Mouse (Mus musculus): ENCODE data around the gene Wbp2.
A peak's percentile ranks its signal among the peaks of the same experiment; 100 is the strongest.

Gene Wbp2

DNA sequence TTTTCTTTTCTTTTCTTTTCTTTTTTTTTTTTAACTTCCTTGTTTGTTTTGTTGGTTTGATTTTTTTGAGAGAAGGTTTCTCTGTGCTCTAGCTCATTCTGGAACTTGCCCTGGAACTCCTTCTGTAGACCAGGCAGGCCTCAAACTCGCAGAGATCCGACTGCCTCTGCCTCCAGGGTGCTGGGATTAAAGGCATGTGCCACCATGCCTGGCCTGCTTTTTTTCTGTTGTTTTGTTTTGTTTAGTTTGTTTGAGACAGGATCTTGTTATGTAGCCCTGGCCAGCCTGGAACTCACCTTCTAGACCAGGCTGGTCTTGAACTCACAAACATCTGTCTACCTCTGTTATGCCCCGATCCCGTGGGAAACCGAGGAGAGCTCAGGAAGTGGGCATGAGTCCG, 2.8 kb upstream of the Wbp2 start:
- DNase-seq (ENCODE audit: low read depth, low spot score), result no peak

DNA sequence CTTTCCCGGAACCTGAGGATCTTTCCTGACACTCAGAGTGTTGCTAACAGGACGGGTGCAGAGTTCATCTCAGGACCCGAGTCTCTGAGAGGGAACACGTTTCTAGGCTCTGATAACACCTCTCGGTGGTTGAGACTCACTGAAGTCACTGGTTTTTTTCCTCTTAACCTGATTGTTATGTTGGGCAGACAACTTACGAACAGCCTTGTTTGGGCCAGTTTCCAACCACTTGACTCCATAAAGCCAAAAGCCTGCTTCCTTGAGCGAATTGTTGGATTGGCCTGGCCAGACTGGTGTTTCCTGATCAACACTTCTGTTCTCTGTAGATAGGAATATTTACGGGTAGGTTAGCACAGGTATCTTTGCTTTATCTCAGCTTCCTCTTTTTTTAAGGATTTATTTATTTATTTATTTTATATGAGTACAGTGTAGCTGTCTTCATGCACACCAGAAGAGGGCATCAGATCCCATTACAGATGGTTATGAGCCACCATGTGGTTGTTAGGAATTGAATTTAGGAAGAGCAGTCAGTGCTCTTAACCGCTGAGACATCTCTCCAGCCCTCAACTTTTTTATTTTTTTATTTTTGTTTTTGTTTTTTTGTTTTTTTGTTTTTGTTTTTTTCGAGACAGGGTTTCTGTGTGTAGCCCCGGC, 2.1 kb upstream of the Wbp2 start:
- DNase-seq (ENCODE audit: low read depth, low spot score), result no peak

DNA sequence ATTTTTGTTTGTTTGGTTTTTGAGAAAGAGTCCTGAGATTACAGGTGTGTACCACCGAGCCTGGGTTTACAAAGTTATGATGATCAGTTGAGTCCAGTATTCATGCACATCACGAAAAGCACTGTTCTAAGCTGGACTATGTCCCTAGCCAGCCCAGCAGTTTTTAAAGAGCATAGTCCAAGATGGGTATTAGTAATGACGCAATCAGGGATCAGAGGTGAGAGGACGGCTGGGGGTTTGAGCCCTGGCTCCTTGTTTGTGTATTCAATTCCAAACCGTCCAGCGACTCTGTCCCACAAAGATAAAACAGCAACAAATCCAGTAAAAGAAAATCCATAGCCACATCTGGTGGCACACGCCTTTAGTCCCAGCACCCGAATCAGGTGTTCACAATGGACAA, 1.4 kb upstream of the Wbp2 start:
- DNase-seq (ENCODE audit: low read depth, low spot score), result no peak

DNA sequence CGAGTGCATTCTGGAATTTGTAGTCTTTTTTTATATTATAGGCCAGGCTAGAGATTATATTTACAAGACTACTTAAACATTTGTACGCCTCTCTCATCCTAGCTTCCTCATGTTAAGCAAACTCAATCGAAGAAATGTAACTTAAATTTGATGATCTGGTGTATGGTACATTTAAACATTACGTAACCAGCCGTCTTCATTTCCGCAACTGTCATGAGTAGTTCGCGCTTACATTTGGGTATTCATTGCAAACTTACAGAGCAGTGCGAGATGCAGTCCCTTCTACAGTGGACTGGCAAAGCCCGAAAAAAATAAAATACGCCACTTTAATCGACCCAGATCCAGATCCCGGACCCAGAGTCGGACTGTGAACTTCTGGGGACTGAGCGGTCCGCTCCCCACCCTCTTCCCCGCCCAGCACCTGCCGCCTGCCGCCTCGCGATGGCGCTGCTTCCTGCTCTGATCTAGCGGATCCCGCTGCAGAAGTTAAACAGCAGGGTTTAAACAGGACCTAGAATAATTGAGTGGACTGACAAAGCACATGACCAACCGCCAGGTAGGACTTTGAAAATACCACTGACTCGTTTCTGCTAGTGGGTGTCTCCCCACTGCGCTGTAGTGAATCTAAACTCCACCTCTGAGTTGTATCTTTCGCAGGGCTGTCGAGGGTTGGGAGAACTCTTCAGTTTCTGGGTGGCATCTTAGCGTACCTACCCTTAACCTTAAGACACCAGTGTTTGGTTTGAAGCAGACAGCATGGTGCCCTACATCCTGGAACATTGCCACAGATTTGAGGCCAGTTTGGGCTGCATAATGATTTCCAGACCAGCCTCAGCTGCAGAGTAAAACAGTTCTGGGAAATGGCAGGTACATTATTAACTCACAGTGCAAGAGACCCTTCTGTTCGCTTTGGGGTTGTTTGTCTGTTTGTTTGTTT, 667 bp upstream of the Wbp2 start:
- DNase-seq (ENCODE audit: low read depth, low spot score), result peak; percentile 90

DNA sequence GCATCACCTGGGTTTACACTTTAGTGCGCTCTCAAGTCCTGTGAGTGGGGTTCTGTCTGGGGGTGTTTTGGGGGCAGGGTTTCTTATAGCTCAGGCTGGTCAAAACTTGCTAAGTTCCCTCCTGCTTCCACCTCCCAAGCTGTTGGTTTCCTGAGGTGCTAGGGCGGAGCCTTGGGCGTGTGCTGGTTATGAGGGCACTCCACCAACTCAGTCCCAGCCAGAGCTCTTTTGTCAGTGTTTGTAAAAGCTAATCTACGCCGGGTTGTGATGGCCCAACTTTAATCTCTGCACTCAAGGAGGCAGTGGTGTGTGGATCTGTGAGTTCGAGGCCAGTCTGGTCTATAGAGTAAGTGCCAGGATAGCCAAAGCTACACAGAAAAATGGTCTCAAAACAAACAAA, 2.6 kb downstream of the Wbp2 start:
- no peak for DNase-seq (ENCODE audit: low read depth, low spot score)

DNA sequence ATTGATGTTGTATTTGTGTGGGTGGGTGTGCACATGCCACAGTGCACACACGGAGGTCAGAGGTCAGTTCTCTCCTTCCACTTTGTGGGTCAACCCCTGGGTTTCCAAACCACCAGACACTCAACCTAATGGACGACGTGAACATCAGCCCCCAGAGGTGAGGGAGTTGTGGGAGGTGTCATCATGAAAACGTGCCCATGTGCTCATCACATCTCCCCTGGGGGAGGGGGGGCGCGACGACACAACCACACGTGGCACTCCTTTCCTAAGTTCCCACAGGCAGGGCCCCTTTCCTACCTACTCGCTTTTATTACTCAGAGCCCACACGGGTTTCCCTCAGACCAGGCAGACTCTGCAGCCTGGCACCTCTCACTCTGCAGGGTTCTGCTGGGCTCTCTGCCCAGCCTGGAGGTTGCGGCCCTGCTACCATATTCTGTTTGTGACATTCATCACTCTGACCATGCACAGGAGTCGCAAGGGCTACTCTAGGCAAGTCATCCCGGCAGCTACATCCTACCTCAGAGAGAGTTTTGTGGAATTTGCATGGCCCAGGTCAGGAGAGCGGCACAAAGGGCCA, 3.6 kb downstream of the Wbp2 start:
- no peak for DNase-seq (ENCODE audit: low read depth, low spot score)

DNA sequence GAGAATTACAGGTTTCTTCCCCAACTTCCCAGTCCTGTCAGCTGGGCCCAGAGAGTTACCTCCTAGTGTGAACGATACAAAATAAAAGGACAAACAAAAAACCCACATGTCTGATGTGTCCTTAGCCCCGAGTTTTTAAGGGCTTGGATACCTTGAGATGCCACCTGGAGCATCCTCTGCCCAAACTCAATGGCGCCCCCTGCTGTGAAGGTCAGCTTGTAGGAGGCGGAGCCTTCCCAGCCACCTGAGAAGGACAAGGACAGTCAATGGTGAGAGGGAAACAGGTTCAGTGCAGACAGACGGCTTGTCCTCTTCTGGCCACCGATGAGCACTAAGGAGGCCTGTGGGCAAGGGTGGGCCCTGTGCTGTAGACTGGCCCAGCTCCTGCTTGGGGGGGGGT, 5.7 kb downstream of the Wbp2 start:
- peak; percentile 77 for DNase-seq (ENCODE audit: low read depth, low spot score)

DNA sequence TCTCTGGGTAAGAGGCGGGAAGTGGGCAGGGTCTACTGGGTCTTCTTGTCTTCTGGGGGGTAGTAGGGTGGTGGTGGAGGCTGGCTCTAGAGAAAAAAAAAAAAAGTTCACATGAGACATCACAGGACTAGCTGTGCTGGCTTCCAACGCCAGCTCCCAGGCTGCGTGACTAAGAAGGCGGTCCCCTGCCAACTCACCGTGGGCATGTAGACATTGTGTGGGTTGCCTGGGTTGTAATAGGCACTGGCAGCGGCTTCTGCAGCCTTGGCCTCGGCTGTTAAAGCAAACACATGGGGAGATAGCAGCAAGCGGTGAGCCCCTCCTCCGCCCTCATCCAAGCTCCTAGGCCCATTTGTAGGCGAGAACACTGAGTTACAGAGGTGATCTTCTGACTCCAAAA, 7.3 kb downstream of the Wbp2 start:
- no peak for DNase-seq (ENCODE audit: low read depth, low spot score)

DNA sequence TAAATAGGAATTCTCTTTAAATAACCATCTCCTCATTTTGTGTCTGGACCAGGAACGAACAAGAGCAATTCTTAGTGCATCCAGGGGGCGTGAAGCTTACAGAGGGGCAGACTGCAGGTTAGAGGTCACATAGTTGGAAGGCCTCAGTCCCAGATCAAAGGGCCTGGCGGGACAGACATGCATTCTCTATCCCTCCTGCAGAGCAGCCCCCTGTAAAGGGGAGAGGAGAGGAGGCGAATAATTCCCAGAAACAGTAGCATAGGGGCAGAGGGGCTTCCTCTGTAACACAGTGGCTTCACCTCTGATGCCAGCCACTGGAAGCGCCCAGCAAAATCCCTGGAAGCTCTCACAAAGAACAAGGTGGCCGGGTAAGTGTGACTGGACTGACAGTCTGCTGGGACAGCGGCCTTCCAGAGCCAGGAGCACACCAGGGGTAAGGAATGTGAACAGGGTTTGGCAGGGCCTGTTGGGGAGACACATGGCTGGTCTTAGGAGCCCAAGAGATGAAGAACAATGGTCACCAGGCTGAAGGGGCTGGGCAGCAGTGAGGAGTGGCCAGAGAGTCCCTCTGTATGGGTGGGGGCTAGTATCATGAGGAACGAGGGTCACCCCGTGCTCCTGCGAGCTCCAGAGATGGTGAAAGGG, 8.0 kb downstream of the Wbp2 start:
- DNase-seq (ENCODE audit: low read depth, low spot score), result no peak

DNA sequence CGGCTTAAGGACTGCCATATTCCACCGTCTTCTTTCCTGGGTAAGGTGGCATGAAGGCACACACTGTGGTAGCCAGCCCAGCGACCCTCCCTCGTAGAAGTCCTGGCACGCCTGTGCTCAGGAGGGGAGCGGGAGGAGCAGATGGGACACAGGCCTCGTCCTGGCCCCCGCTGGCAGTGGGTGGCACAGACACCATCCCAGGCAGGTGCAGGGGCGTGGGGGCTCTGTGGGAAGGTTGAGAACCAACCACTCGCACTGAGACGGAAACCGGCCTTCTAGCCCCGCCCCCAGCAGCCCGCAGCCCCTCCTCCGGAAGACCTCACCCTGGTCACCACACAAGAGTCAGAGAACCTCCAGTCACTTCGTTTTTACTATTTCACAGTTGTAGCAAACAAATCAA, 8.6 kb downstream of the Wbp2 start:
- DNase-seq (ENCODE audit: low read depth, low spot score), result peak; percentile 89

DNA sequence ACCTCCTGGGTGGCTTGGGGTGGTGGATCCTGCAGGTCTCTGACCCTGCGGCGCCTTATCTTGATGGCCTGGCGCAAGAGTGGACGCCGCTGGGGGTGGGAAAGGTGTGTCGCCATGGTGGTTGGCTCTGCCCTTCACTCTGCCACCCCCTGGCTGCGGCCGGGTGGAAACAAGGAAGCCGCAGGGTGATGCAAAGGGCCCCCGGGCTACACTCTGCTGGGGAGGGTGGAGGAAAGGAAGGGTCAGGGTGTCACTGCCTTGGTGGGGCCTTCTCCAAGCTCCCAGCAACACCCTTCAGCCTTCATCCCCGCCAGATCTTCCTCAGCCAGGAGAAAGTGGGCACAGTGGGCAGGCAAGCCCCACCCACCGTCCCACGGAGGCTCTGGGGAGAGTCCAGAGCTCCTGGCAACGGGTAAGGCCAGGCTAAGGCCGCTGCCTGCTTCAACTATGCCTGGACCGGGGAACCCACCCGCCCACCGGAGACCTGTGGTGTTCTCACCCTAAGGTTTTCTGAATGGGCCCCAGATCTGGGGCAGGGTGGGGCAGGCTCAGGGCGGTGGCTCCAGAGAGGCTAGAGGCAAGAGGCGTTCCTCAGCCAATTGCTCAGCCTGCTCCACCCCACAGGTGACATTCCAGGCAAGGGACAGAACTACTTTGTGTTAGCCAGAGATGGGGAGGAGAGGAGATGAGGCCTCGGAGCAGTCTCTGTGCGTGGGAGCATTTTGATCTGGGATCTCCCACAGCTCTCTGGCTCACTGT, 9.2 kb downstream of the Wbp2 start, which contains the start of gene Unc13d:
Gene Unc13d (minus strand): TSS at position 516 of the 759 bp plus-strand sequence.
- DNase-seq (ENCODE audit: low read depth, low spot score), result peak; percentile 76

DNA sequence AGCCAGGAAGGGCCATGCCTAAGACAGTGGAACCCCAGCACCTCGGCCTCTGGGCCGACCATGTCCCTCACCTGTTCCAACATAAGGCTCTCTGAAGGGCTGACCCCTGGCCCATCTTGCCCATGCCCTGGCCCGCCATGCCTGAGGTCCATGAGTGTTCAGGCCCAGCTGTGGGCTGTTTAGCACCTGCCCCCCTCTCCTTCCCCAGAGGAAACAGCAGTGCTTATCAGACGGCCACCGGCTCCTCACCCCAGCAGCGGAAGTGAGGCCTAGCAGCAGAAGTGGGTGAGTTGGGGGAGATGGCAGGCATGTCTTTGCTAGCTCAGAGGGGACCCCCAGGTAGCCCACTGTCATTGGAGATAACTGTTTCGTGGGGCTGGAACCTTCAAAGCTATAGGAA, 10.0 kb downstream of the Wbp2 start:
- DNase-seq (ENCODE audit: low read depth, low spot score), result peak; percentile 66

DNA sequence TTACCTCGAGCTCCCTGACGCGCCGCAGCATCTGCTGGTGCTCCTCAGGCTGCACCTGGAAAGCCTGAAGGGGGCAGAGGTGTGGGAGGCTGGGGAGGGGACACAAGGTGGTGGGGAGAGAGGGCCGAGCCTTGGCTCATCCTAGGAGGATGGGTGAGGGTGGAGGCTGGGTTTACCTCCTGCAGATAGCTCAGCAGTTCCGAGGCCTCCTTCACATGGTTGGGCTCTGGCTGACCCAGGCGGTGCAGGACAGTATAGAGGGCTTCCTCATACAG, 10.6 kb downstream of the Wbp2 start:
- DNase-seq (ENCODE audit: low read depth, low spot score), result peak; percentile 34

DNA sequence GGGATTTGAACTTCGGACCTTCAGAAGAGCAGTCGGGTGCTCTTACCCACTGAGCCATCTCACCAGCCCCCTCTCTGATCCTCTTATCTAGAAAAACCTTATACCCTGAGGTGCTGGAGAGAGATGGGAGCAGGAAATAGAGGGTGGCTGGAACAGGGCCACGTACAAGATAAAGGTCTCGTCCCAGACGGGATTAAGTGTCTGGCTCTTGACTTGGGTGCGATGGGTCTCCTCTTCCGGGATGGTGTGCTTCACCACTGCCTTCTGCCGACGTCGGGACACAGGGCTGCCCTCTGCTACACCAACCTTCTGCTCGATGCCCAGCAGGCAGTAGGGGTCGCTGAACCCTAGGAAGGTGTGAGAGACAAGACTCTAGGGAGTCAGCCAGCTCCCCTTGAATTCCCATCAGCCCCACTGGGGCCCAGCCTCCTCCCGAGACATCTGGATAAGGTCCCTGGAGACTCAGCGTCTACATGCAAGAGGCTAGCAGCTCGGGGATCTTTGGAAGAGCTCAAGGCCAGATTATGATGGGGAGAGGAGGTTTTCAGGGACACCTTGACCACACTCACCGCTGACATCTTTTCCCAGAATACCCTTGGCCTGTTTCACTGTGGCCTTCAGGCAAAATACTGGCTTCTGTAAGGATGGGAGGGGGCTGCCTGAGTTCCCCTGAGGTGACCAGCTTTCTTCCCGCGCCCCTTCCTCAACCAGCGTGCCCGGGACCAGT, 11.1 kb downstream of the Wbp2 start:
- DNase-seq (ENCODE audit: low read depth, low spot score), result no peak

DNA sequence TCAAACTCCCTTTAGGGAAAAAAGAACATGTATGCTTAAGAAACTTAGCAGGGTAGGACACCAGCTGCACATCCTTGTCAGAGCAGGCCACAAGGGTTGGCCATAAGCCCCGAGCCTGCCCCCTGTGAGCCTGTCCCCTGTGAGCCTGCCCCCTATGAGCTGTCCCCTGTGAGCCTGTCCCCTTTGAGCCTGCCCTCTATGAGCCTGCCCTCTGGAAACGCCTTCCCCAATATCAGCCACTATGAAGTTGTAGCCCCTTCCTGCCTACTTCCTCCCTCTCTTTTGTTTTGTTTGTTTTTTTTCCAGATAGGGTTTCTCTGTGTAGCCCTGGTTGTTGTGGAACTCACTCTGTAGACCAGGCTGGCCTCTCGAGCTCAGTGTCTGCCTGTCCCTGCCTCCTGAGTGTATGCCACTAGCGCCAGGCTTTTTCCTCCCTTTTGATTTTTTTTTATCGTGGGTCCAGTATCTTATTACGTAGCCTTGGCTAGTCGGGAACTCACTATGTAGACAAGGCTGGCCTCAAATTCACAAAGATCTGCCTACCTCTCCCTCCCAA, 12.3 kb downstream of the Wbp2 start:
- no peak for DNase-seq (ENCODE audit: low read depth, low spot score)

DNA sequence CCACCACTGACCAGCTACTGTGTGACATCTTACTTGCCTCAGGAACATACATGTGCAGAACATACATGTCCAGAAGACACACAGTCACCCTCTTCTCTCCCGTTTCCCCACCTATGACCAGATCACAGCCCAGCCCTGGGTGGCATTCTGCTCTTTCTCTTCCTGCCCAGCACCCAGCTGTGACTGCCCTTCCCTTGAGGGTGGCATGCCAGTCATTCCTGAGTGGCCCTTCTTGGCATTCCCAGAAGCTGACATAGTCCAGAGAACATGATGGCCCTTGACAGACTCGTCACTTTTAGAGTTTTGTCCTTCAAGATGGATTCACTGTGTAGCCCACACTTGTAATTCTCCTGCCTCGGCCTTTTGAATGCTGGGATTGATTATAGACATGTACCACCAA, 14.2 kb downstream of the Wbp2 start:
- DNase-seq (ENCODE audit: low read depth, low spot score), result no peak

DNA sequence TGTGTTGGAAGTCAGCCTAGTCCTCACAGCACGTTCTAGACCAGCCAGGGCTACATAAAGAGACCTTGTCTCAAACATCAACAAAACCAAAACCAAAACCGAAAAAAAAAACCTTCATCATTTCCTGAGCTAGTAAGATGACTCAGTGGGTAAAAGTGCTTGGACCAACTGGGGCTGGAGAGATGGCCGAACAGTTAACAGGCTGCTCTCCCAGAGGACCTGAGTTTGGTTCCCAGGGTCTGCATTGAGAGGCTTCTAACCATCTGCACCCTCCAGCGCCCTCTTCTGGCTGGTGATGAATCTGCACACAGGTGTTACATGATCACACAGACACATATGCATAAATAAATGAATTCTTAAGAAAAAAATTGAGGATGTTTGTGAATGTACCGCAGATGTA, 15.3 kb downstream of the Wbp2 start:
- DNase-seq (ENCODE audit: low read depth, low spot score), result peak; percentile 72

DNA sequence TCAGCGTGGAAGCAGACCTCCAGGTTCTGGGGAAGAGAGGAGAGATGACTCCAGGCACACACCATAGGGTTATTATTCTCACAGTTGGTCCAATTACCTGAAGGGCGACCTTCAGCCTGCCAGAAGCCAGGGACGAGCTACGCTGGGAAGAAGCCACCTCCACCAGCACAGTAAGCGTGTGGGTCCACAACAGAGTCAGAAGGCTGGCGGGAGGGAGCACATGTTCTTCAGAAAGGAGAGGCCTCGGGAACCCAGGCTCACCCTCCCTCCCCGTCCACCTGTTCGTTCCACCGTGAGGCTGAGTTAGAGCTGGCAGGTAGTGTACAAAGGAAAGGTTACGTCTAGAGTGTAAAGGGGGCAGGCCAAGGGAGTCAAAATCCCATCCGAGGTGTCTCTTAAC, 21.4 kb downstream of the Wbp2 start:
- DNase-seq (ENCODE audit: low read depth, low spot score), result no peak

DNA sequence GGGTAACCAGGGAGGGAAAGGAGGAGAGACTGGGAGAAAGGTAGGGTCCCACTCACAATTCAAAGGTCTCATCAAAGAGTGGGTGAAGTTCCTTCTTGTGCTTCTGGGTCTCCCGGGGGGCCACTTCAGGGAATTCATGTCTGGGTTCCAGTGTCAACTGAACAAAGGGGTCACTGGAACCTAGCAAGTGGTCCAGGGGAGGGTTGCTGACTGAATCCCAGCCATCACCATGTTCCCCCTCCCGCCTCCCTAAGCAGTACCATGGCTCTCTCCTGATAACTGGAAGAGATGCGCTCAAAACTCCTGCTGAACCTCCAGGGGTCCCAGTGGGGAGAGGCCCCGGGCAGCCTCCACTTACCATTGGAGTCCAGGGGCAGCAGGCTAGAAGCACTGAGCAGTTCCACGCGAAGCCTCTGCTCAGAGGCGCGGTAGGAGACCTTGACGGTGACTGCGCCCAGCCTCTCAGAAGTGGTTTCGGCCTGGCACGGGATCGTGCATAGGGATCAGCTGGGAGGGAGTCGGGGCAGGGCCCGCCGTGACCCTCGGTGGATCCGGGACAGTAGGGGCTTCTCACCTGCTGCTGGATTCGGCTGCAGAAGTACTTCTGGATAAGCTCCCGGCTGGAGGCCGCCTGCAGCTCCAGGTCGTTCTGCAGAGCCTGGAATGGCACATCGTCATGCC, 22.5 kb downstream of the Wbp2 start:
- no peak for DNase-seq (ENCODE audit: low read depth, low spot score)

DNA sequence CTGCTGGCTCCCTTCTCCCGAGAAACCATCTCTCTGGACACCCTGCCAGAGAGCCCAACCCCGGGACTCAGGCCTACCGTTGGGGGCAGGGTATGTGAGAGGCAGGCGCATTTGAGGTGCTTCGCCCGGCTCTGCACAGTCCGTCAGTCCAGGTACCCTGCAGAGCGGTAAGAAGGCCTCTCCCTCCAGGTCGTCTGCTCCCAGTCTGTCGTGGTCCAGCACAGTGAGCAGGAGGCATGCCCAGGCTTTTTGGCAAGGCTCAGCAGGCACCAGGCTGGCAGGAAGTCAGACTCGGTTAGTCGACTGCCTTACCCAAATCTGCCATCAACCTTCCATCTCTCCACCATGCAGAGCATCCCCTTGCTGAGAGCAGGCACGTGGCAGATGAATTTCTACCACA, 23.2 kb downstream of the Wbp2 start:
- no peak for DNase-seq (ENCODE audit: low read depth, low spot score)

All from CD4-positive helper T cell, adult 2 months (primary cell).